10 mouse cellular contexts compared by ENCODE assay signal in the genomic region with DNA sequence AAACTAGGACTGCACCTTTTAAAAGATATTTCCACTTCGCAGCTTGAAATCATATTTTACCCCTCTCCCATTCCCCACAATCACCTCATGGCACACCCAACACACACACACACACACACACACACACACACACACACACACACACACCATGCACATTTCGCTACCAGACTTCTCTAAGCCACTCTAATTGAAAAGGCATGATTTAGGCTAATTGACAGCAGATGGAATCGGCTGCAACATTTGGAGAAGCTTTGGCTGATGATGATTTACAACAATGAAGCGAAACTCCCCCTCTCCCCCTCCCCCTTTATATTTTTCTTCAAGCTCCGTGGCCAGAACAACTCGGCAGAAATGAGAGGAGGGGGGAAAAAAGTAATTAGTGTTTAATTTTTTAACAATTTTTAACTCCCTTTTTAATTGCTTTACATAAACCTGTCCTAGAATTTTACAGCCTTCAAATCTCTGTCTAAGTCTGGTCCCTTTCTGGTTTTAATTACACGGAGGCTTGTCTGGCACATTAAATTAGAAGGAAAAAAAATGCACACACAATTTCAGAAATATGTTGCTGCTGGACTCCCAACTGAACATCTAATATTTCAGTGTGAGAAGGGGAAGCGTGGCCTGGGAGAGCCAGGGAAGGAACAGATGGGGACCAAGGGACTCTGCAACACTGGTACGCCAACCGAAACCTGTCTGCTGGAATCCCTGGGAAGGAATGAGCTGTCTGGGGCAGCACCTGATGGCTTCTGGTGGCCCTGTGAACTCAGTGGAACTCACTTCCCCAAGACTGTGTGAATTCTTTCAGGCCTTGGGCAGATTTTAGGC.
DNase-seq lines count a peak whose midpoint lies in the region; ATAC-seq and TF ChIP-seq lines count a peak whose summit lies in the region.
"Had no signal": no experiment of that assay in that cellular context is flagged by ENCODE, and none has a peak within 500 bp of the region (broad histone marks: within the 10 kb centered on the region; RNA-seq: fewer than 3 reads in every experiment).

No protein-coding gene starts in this region.

- TF ChIP-seq CTCF in layer of hippocampus, adult 2 months (conservative IDR thresholded peaks at IDR 0.05) = no peak

- H3K4me1 ChIP-seq in embryonic facial prominence, embryonic 13.5 days = peaks cover 46% of the 10 kb centered on the region
- peaks cover 28% of the 10 kb centered on the region for H3K4me1 ChIP-seq in hindbrain, embryonic 14.5 days (replicated peaks; ENCODE audit: control insufficient read depth, insufficient read depth, low read length)
- peaks cover 14% of the 10 kb centered on the region for H3K4me1 ChIP-seq in neural tube, embryonic 14.5 days (ENCODE audit: control insufficient read depth, insufficient read depth, low read length)

- H3K27me3 ChIP-seq in embryonic facial prominence, embryonic 13.5 days = 0 out of 2 replicates have a peak, but pooled peaks cover 9% of the 10 kb centered on the region
- H3K27me3 ChIP-seq in hindbrain, embryonic 14.5 days (ENCODE audit: control insufficient read depth, insufficient read depth, low read length) = no peaks in the 10 kb centered on the region
- H3K27me3 ChIP-seq in neural tube, embryonic 14.5 days (ENCODE audit: control insufficient read depth, insufficient read depth, low read length) = no peaks in the 10 kb centered on the region

- 19% methylated on average over 10 of the region's 10 CpGs for WGBS in embryonic facial prominence, embryonic 13.5 days
- 38% methylated on average over 10 of the region's 10 CpGs for WGBS in hindbrain, embryonic 14.5 days
- WGBS in neural tube, embryonic 14.5 days = 27% methylated on average over 10 of the region's 10 CpGs

- ATAC-seq in embryonic facial prominence, embryonic 13.5 days (ENCODE audit: insufficient number of reproducible peaks, insufficient read depth, low FRiP score, low TSS enrichment, low read depth) = 0 out of 2 replicates have a peak, but pooled peaks have one; percentile 28
- no peak for ATAC-seq in hindbrain, embryonic 14.5 days (ENCODE audit: low FRiP score)
- ATAC-seq in neural tube, embryonic 14.5 days (ENCODE audit: low read depth) = peak; percentile 36; the same call in 1 of the 2 replicates

- H3K36me3 ChIP-seq in embryonic facial prominence, embryonic 13.5 days = no peaks in the 10 kb centered on the region
- H3K36me3 ChIP-seq in hindbrain, embryonic 14.5 days (replicated peaks; ENCODE audit: control insufficient read depth, insufficient read depth) = no peaks in the 10 kb centered on the region
- no peaks in the 10 kb centered on the region for H3K36me3 ChIP-seq in neural tube, embryonic 14.5 days (ENCODE audit: control insufficient read depth, insufficient read depth, low read length)
- H3K36me3 ChIP-seq: midbrain, embryonic 12.5 days had no signal

- no peak overlapping the region for H3K9ac ChIP-seq in embryonic facial prominence, embryonic 13.5 days
- no peak overlapping the region for H3K9ac ChIP-seq in hindbrain, embryonic 14.5 days
- no peak overlapping the region for H3K9ac ChIP-seq in neural tube, embryonic 14.5 days (replicated peaks; ENCODE audit: low read depth, low read length)
- H3K9ac ChIP-seq: midbrain, embryonic 12.5 days had no signal

- H3K9me3 ChIP-seq in embryonic facial prominence, embryonic 13.5 days = no peaks in the 10 kb centered on the region
- H3K9me3 ChIP-seq in hindbrain, embryonic 14.5 days (ENCODE audit: control insufficient read depth, low read length) = no peaks in the 10 kb centered on the region
- no peaks in the 10 kb centered on the region for H3K9me3 ChIP-seq in neural tube, embryonic 14.5 days (ENCODE audit: control insufficient read depth, low read length)
- H3K9me3 ChIP-seq: midbrain, embryonic 12.5 days had no signal

- H3K4me3 ChIP-seq in layer of hippocampus, adult 2 months = no peak overlapping the region
- H3K4me3 ChIP-seq in embryonic facial prominence, embryonic 13.5 days = peak overlapping the region; percentile 3; the same call in 1 of the 2 replicates
- H3K4me3 ChIP-seq in hindbrain, embryonic 14.5 days (replicated peaks; ENCODE audit: low read length) = no peak overlapping the region
- H3K4me3 ChIP-seq in neural tube, embryonic 14.5 days (ENCODE audit: low read depth, low read length) = no peak overlapping the region
- H3K4me3 ChIP-seq: midbrain, embryonic 12.5 days had no signal

- H3K4me2 ChIP-seq in embryonic facial prominence, embryonic 13.5 days = peak overlapping the region; percentile 41
- H3K4me2 ChIP-seq in hindbrain, embryonic 14.5 days (replicated peaks) = no peak overlapping the region
- no peak overlapping the region for H3K4me2 ChIP-seq in neural tube, embryonic 14.5 days (ENCODE audit: low read depth, low read length)
- H3K4me2 ChIP-seq: midbrain, embryonic 12.5 days had no signal

- peak overlapping the region; percentile 64 for H3K27ac ChIP-seq in layer of hippocampus, adult 2 months
- H3K27ac ChIP-seq in embryonic facial prominence, embryonic 13.5 days = peak overlapping the region; percentile 85
- H3K27ac ChIP-seq in hindbrain, embryonic 14.5 days = peak overlapping the region; percentile 34
- H3K27ac ChIP-seq in neural tube, embryonic 14.5 days (ENCODE audit: low read depth, low read length) = no peak overlapping the region
- H3K27ac ChIP-seq: midbrain, embryonic 12.5 days had no signal

- DNase-seq in layer of hippocampus, adult 2 months (ENCODE audit: low spot score in 2 of 2) = peak; percentile 46 to 64
- no peak for DNase-seq in layer of hippocampus, postnatal 25 days (ENCODE audit: extremely low spot score in 1 of 2, low spot score in 1 of 2)
- DNase-seq in hindbrain, embryonic 14.5 days (ENCODE audit: low spot score) = peak; percentile 65
- no peak for DNase-seq in kidney, postnatal 10 days
- no peak for DNase-seq in cerebellum, adult 9-10 months
- DNase-seq in ovary, postnatal 36 days (ENCODE audit: low spot score) = no peak
- DNase-seq: lung, adult 2 months had no signal

Comparison
In these comparisons a context has a peak if more than half of its experiments do, and no peak if none do; other contexts are left out.
1. DNase-seq: peak in layer of hippocampus, adult 2 months (2 of 2) and hindbrain, embryonic 14.5 days (single experiment); none in layer of hippocampus, postnatal 25 days (0 of 2), kidney, postnatal 10 days (single experiment), cerebellum, adult 9-10 months (single experiment) and ovary, postnatal 36 days (single experiment).